In genomic region chr14:55781310-55781709, GRCm38 (mm10) we compare ENCODE assay signal across 8 mouse cellular contexts. TPM values are rescaled to one million over a fixed set of nuclear protein-coding genes. Genes with fewer than 3 reads are reported as not detected.
DNase-seq lines count a peak whose midpoint lies in the region; ATAC-seq and TF ChIP-seq lines count a peak whose summit lies in the region.

No protein-coding gene starts in this region.

- no peak overlapping the region for H3K9ac ChIP-seq in CH12.LX (ENCODE audit: insufficient read depth, low read depth)
- peak overlapping the region; percentile 32 for H3K9ac ChIP-seq in embryonic facial prominence, embryonic 12.5 days
- 0 out of 2 replicates have a peak overlapping the region, but pooled peaks have one; percentile 4 for H3K9ac ChIP-seq in heart, embryonic 14.5 days (ENCODE audit: low read length)
- no peak overlapping the region for H3K9ac ChIP-seq in kidney, postnatal 0 days (ENCODE audit: low read depth, low read length)
- no peak overlapping the region for H3K9ac ChIP-seq in neural tube, embryonic 14.5 days (replicated peaks; ENCODE audit: low read depth, low read length)

- no peak for TF ChIP-seq EP300 in CH12.LX (IDR thresholded peaks at IDR 0.05; ENCODE audit: low read length)

- ATAC-seq in embryonic facial prominence, embryonic 12.5 days (ENCODE audit: insufficient number of reproducible peaks, insufficient read depth, low FRiP score, low TSS enrichment): peak; percentile 62; the same call in 1 of the 2 replicates
- ATAC-seq in heart, embryonic 14.5 days (ENCODE audit: insufficient number of reproducible peaks, insufficient read depth, low FRiP score, low read depth): peak; percentile 36; the same call in 1 of the 2 replicates
- peak; percentile 64 for ATAC-seq in kidney, postnatal 0 days (replicated peaks; ENCODE audit: low FRiP score, low read depth)
- ATAC-seq in neural tube, embryonic 14.5 days (ENCODE audit: low read depth): peak; percentile 84

- in situ Hi-C loops in CH12.LX (cut with MboI; ENCODE audit: low pct_ligation_motif_present, low pct_unique_long_range_greater_than_20kb, low sequenced_read_pairs): no loop called here

- dilution Hi-C loops in CH12.LX (cut with MboI; ENCODE audit: extremely low pct_ligation_motif_present, extremely low pct_unique_long_range_greater_than_20kb, low sequenced_read_pairs): no loop called here

- H3K36me3 ChIP-seq in CH12.LX (replicated peaks in 1 of 2; ENCODE audit: control insufficient read depth in 1 of 2, insufficient read depth in 1 of 2, low read length in 1 of 2): no peaks in the 10 kb centered on the region
- H3K36me3 ChIP-seq in embryonic facial prominence, embryonic 12.5 days: no peaks in the 10 kb centered on the region
- peaks cover 22% of the 10 kb centered on the region for H3K36me3 ChIP-seq in heart, embryonic 14.5 days (ENCODE audit: control insufficient read depth, insufficient read depth, low read length)
- H3K36me3 ChIP-seq in kidney, postnatal 0 days (ENCODE audit: insufficient read depth, low read length): no peaks in the 10 kb centered on the region
- no peaks in the 10 kb centered on the region for H3K36me3 ChIP-seq in neural tube, embryonic 14.5 days (ENCODE audit: control insufficient read depth, insufficient read depth, low read length)

- WGBS in embryonic facial prominence, embryonic 12.5 days: 16% methylated on average over 14 of the region's 14 CpGs
- WGBS in heart, embryonic 14.5 days: 14% methylated on average over 14 of the region's 14 CpGs
- 15% methylated on average over 14 of the region's 14 CpGs for WGBS in kidney, postnatal 0 days
- WGBS in neural tube, embryonic 14.5 days: 13% methylated on average over 14 of the region's 14 CpGs

- peak; percentile 73 for TF ChIP-seq RAD21 in CH12.LX (IDR thresholded peaks at IDR 0.05; ENCODE audit: low read depth, low read length)

- TF ChIP-seq CTCF in CH12.LX (conservative IDR thresholded peaks at IDR 0.05 in 1 of 2, IDR thresholded peaks at IDR 0.05 in 1 of 2; ENCODE audit: low read depth in 2 of 2, low read length in 2 of 2): peak; percentile 97 to 100
- TF ChIP-seq CTCF in kidney, postnatal 0 days (IDR thresholded peaks at IDR 0.05; ENCODE audit: low read depth): peak; percentile 99

- H3K79me2 ChIP-seq in CH12.LX (replicated peaks; ENCODE audit: control insufficient read depth, extremely low read depth, insufficient read depth, poor library complexity, severe bottlenecking): no peaks in the 10 kb centered on the region

- no peak overlapping the region for H3K4me3 ChIP-seq in CH12.LX (replicated peaks in 1 of 3; ENCODE audit: low read depth in 2 of 3, low read length in 2 of 3, poor library complexity in 1 of 3)
- peak overlapping the region; percentile 16 for H3K4me3 ChIP-seq in embryonic facial prominence, embryonic 12.5 days
- no peak overlapping the region for H3K4me3 ChIP-seq in heart, embryonic 14.5 days (ENCODE audit: control insufficient read depth in 1 of 2, insufficient read depth in 1 of 2, low read depth in 1 of 2, low read length in 2 of 2)
- H3K4me3 ChIP-seq in kidney, postnatal 0 days (replicated peaks; ENCODE audit: low read depth, low read length): no peak overlapping the region
- no peak overlapping the region for H3K4me3 ChIP-seq in neural tube, embryonic 14.5 days (ENCODE audit: low read depth, low read length)

- 0 out of 2 replicates have a peak overlapping the region, but pooled peaks have one; percentile 33 for H3K4me2 ChIP-seq in CH12.LX (ENCODE audit: insufficient read depth, low read depth, poor library complexity, severe bottlenecking)
- peak overlapping the region; percentile 63 for H3K4me2 ChIP-seq in embryonic facial prominence, embryonic 12.5 days (replicated peaks)
- H3K4me2 ChIP-seq in heart, embryonic 14.5 days (ENCODE audit: low read length): peak overlapping the region; percentile 63
- H3K4me2 ChIP-seq in kidney, postnatal 0 days (ENCODE audit: low read length): peak overlapping the region; percentile 80
- H3K4me2 ChIP-seq in neural tube, embryonic 14.5 days (ENCODE audit: low read depth, low read length): peak overlapping the region; percentile 19; the same call in 1 of the 2 replicates

- H3K27me3 ChIP-seq in CH12.LX (replicated peaks): peaks cover 59% of the 10 kb centered on the region
- H3K27me3 ChIP-seq in embryonic facial prominence, embryonic 12.5 days: peaks cover 28% of the 10 kb centered on the region
- H3K27me3 ChIP-seq in heart, embryonic 14.5 days (ENCODE audit: control insufficient read depth, insufficient read depth, low read length): peaks cover 36% of the 10 kb centered on the region
- no peaks in the 10 kb centered on the region for H3K27me3 ChIP-seq in kidney, postnatal 0 days (ENCODE audit: insufficient read depth, low read length)
- peaks cover 20% of the 10 kb centered on the region; the same call in 1 of the 2 replicates for H3K27me3 ChIP-seq in neural tube, embryonic 14.5 days (ENCODE audit: control insufficient read depth, insufficient read depth, low read length)

- H3K9me3 ChIP-seq in CH12.LX (replicated peaks; ENCODE audit: low read length): no peaks in the 10 kb centered on the region
- H3K9me3 ChIP-seq in embryonic facial prominence, embryonic 12.5 days: no peaks in the 10 kb centered on the region
- H3K9me3 ChIP-seq in heart, embryonic 14.5 days (ENCODE audit: control insufficient read depth, low read length): no peaks in the 10 kb centered on the region
- H3K9me3 ChIP-seq in kidney, postnatal 0 days (replicated peaks; ENCODE audit: low read length): no peaks in the 10 kb centered on the region
- H3K9me3 ChIP-seq in neural tube, embryonic 14.5 days (ENCODE audit: control insufficient read depth, low read length): no peaks in the 10 kb centered on the region

- peaks cover 0 to 8% of the 10 kb centered on the region in 2 experiments; a peak in 1 of 4 replicates for H3K4me1 ChIP-seq in CH12.LX (ENCODE audit: control insufficient read depth in 1 of 2, insufficient read depth in 2 of 2)
- peaks cover 29% of the 10 kb centered on the region for H3K4me1 ChIP-seq in embryonic facial prominence, embryonic 12.5 days
- peaks cover 11 to 13% of the 10 kb centered on the region in 2 experiments; a peak in 3 of 4 replicates for H3K4me1 ChIP-seq in heart, embryonic 14.5 days (ENCODE audit: control insufficient read depth in 2 of 2, insufficient read depth in 2 of 2, low read length in 2 of 2)
- H3K4me1 ChIP-seq in kidney, postnatal 0 days (replicated peaks; ENCODE audit: insufficient read depth, low read length): peaks cover 7% of the 10 kb centered on the region
- H3K4me1 ChIP-seq in neural tube, embryonic 14.5 days (ENCODE audit: control insufficient read depth, insufficient read depth, low read length): 0 out of 2 replicates have a peak, but pooled peaks cover 2% of the 10 kb centered on the region

- DNase-seq in CH12.LX (ENCODE audit: extremely low read depth): peak; percentile 81
- DNase-seq in adrenal gland, postnatal 14 days: peak; percentile 82
- peak; percentile 94 for DNase-seq in kidney, postnatal 0 days (ENCODE audit: low spot score)
- DNase-seq in lung, adult 18-20 months: peak; percentile 68 to 80
- DNase-seq in urinary bladder, postnatal 25 days (ENCODE audit: low spot score): peak; percentile 58

- no peak overlapping the region for H3K27ac ChIP-seq in CH12.LX (ENCODE audit: insufficient read depth, low read depth)
- no peak overlapping the region for H3K27ac ChIP-seq in embryonic facial prominence, embryonic 12.5 days
- 0 out of 4 replicates have a peak overlapping the region, but pooled peaks of 1 of the 2 experiments have one; percentile 34 for H3K27ac ChIP-seq in heart, embryonic 14.5 days (replicated peaks in 1 of 2; ENCODE audit: control insufficient read depth in 1 of 2, insufficient read depth in 1 of 2, low read depth in 2 of 2, low read length in 2 of 2)
- H3K27ac ChIP-seq in kidney, postnatal 0 days: no peak overlapping the region
- no peak overlapping the region for H3K27ac ChIP-seq in neural tube, embryonic 14.5 days (ENCODE audit: low read depth, low read length)

- TF ChIP-seq POLR2A in CH12.LX (IDR thresholded peaks at IDR 0.05; ENCODE audit: low read depth, low read length): no peak

RNA-seq across cellular contexts. Expression of gene Adcy4, which starts 2.6 kb away (rescaled TPM):
- not detected in 2 replicates for total RNA-seq in CH12.LX (2012; rRNA removed)
- total RNA-seq in CH12.LX (2014; rRNA removed): not detected in 2 replicates
- polyA plus RNA-seq in CH12.LX (2012; ENCODE audit: insufficient read length, low read depth): not detected in 2 replicates
- 14.3 and 17.3 TPM in 2 replicates for total RNA-seq in adrenal gland, postnatal 14 days (2021)
- 21.3 and 24.2 TPM in 2 replicates for polyA plus RNA-seq in embryonic facial prominence, embryonic 12.5 days (2016; fragmentation: Nextera tagmentation; extraction: Ambion mirVana)
- polyA plus RNA-seq in heart, embryonic 14.5 days (2014; fragmentation: Nextera tagmentation; extraction: Ambion mirVana): 14.8 and 17.7 TPM in 2 replicates
- 10.0 and 10.6 TPM in 2 replicates for polyA plus RNA-seq in kidney, postnatal 0 days (2015; fragmentation: Nextera tagmentation; extraction: Ambion mirVana)
- polyA plus RNA-seq in neural tube, embryonic 14.5 days (2014; fragmentation: Nextera tagmentation; extraction: Ambion mirVana): 1.9 and 3.9 TPM in 2 replicates

RNA-seq across cellular contexts. Expression of gene Ripk3, which starts 7.4 kb away (rescaled TPM):
- 1.0 and 2.0 TPM in 2 replicates for total RNA-seq in CH12.LX (2012; rRNA removed)
- total RNA-seq in CH12.LX (2014; rRNA removed): 0.15 and 0.80 TPM in 2 replicates
- 1.00 TPM in 1 of 2 replicates, not detected in the other for polyA plus RNA-seq in CH12.LX (2012; ENCODE audit: insufficient read length, low read depth)
- total RNA-seq in adrenal gland, postnatal 14 days (2021): 5.2 and 7.8 TPM in 2 replicates
- polyA plus RNA-seq in embryonic facial prominence, embryonic 12.5 days (2016; fragmentation: Nextera tagmentation; extraction: Ambion mirVana): 45.5 and 50.3 TPM in 2 replicates
- 13.6 and 16.1 TPM in 2 replicates for polyA plus RNA-seq in heart, embryonic 14.5 days (2014; fragmentation: Nextera tagmentation; extraction: Ambion mirVana)
- 20.4 and 24.7 TPM in 2 replicates for polyA plus RNA-seq in kidney, postnatal 0 days (2015; fragmentation: Nextera tagmentation; extraction: Ambion mirVana)
- 1.9 and 2.2 TPM in 2 replicates for polyA plus RNA-seq in neural tube, embryonic 14.5 days (2014; fragmentation: Nextera tagmentation; extraction: Ambion mirVana)

RNA-seq across cellular contexts. Expression of gene Ltb4r1, which starts 15.5 kb away (rescaled TPM):
- total RNA-seq in CH12.LX (2012; rRNA removed) (0.13 TPM in 1 of 2 replicates, not detected in the other), CH12.LX (2014; rRNA removed) (0.16 and 0.21 TPM in 2 replicates)
- 0.33 TPM in 1 of 2 replicates, not detected in the other for polyA plus RNA-seq in CH12.LX (2012; ENCODE audit: insufficient read length, low read depth)
- total RNA-seq in adrenal gland, postnatal 14 days (2021): 0.48 and 0.71 TPM in 2 replicates
- polyA plus RNA-seq in embryonic facial prominence, embryonic 12.5 days (2016; fragmentation: Nextera tagmentation; extraction: Ambion mirVana): 0.48 and 0.60 TPM in 2 replicates
- polyA plus RNA-seq in heart, embryonic 14.5 days (2014; fragmentation: Nextera tagmentation; extraction: Ambion mirVana): 0.28 and 0.62 TPM in 2 replicates
- 0.47 and 0.71 TPM in 2 replicates for polyA plus RNA-seq in kidney, postnatal 0 days (2015; fragmentation: Nextera tagmentation; extraction: Ambion mirVana)
- polyA plus RNA-seq in neural tube, embryonic 14.5 days (2014; fragmentation: Nextera tagmentation; extraction: Ambion mirVana): 0.19 and 0.24 TPM in 2 replicates

RNA-seq across cellular contexts. Expression of gene Ltb4r2, which starts 20.1 kb away (rescaled TPM):
- total RNA-seq in CH12.LX (2012; rRNA removed): 0.04 and 0.13 TPM in 2 replicates
- 0.05 TPM in 1 of 2 replicates, not detected in the other for total RNA-seq in CH12.LX (2014; rRNA removed)
- polyA plus RNA-seq in CH12.LX (2012; ENCODE audit: insufficient read length, low read depth): not detected in 2 replicates
- 0.11 and 0.37 TPM in 2 replicates for total RNA-seq in adrenal gland, postnatal 14 days (2021)
- 0.55 and 0.60 TPM in 2 replicates for polyA plus RNA-seq in embryonic facial prominence, embryonic 12.5 days (2016; fragmentation: Nextera tagmentation; extraction: Ambion mirVana)
- 0.24 and 0.27 TPM in 2 replicates for polyA plus RNA-seq in heart, embryonic 14.5 days (2014; fragmentation: Nextera tagmentation; extraction: Ambion mirVana)
- 0.68 and 0.75 TPM in 2 replicates for polyA plus RNA-seq in kidney, postnatal 0 days (2015; fragmentation: Nextera tagmentation; extraction: Ambion mirVana)
- 0.27 and 0.59 TPM in 2 replicates for polyA plus RNA-seq in neural tube, embryonic 14.5 days (2014; fragmentation: Nextera tagmentation; extraction: Ambion mirVana)

RNA-seq across cellular contexts. Expression of gene Cideb, which starts 23.1 kb away (rescaled TPM):
- total RNA-seq in CH12.LX (2012; rRNA removed) (2.3 and 2.6 TPM in 2 replicates), CH12.LX (2014; rRNA removed) (not detected in 2 replicates)
- polyA plus RNA-seq in CH12.LX (2012; ENCODE audit: insufficient read length, low read depth): 0.49 and 0.61 TPM in 2 replicates
- total RNA-seq in adrenal gland, postnatal 14 days (2021): 1.7 and 22.1 TPM in 2 replicates
- polyA plus RNA-seq in embryonic facial prominence, embryonic 12.5 days (2016; fragmentation: Nextera tagmentation; extraction: Ambion mirVana): 0.19 and 0.50 TPM in 2 replicates
- polyA plus RNA-seq in heart, embryonic 14.5 days (2014; fragmentation: Nextera tagmentation; extraction: Ambion mirVana): 1.5 and 1.6 TPM in 2 replicates
- 50.0 and 51.0 TPM in 2 replicates for polyA plus RNA-seq in kidney, postnatal 0 days (2015; fragmentation: Nextera tagmentation; extraction: Ambion mirVana)
- not detected in 2 replicates for polyA plus RNA-seq in neural tube, embryonic 14.5 days (2014; fragmentation: Nextera tagmentation; extraction: Ambion mirVana)

Comparison
In these comparisons a context has a peak if more than half of its experiments do, and no peak if none do; other contexts are left out.
1. H3K4me2 ChIP-seq: peak in every context shown above with its lines; median percentile 80 in kidney, postnatal 0 days; 63 in embryonic facial prominence, embryonic 12.5 days; 63 in heart, embryonic 14.5 days; 33 in CH12.LX; 19 in neural tube, embryonic 14.5 days.
2. H3K9ac ChIP-seq: peak in embryonic facial prominence, embryonic 12.5 days (single experiment) and heart, embryonic 14.5 days (single experiment); none in CH12.LX (single experiment), kidney, postnatal 0 days (single experiment) and neural tube, embryonic 14.5 days (single experiment).
3. Peak in every context shown above with its lines, with median percentiles within 50 percentile points of each other: DNase-seq and ATAC-seq.